Mouse (Mus musculus) kidney, embryonic 15.5 days (tissue): Measurements from ENCODE around the gene Rab11fip4. TPM values are rescaled to one million over a fixed set of nuclear protein-coding genes. Genes with fewer than 3 reads are reported as not detected.

Experiments used
- ATAC-seq: fragments of 200-750 bp; cut with Nextera tagmentation; replicated peaks from 2 replicates; pipeline ENCODE4 v1.8.0; 2017; ENCODE audit warnings: moderate TSS enrichment; ENCODE audit not compliant: low FRiP score
- H3K27ac ChIP-seq: fragments of 300-500 bp; sonication (generic); 2 replicates; pipeline ENCODE4 v1.5.1; 2015; ENCODE audit warnings: mild to moderate bottlenecking, inconsistent platforms
- H3K27me3 ChIP-seq: fragments of 300-500 bp; sonication (generic); 2 replicates; pipeline ENCODE4 v1.6.1; 2015; ENCODE audit warnings: inconsistent platforms
- H3K36me3 ChIP-seq: fragments of 300-500 bp; sonication (generic); 2 replicates; pipeline ENCODE4 v1.6.1; 2015; ENCODE audit warnings: inconsistent platforms
- H3K4me1 ChIP-seq: fragments of 300-500 bp; sonication (generic); 2 replicates; pipeline ENCODE4 v1.6.1; 2015; ENCODE audit warnings: inconsistent platforms
- H3K4me2 ChIP-seq: fragments of 300-500 bp; sonication (generic); 2 replicates; pipeline ENCODE4 v1.6.1; 2015; ENCODE audit warnings: moderate library complexity, mild to moderate bottlenecking, inconsistent platforms
- H3K4me3 ChIP-seq: fragments of 300-500 bp; sonication (generic); replicated peaks from 2 replicates; pipeline ENCODE4 v1.5.1; 2015; ENCODE audit warnings: mild to moderate bottlenecking, inconsistent platforms
- H3K9ac ChIP-seq: fragments of 300-500 bp; sonication (generic); 2 replicates; pipeline ENCODE4 v1.6.1; 2015; ENCODE audit warnings: mild to moderate bottlenecking, inconsistent platforms
- H3K9me3 ChIP-seq: fragments of 300-500 bp; sonication (generic); replicated peaks from 2 replicates; pipeline ENCODE4 v1.6.1; 2016; ENCODE audit warnings: inconsistent platforms
- WGBS: fragments of 180-500 bp; shearing (Covaris S2); methylation state at CpG from one replicate; pipeline ENCODE4 v1.1.7; 2015; ENCODE audit warnings: mixed read lengths; 5-methylcytosine and 5-hydroxymethylcytosine counted together
- polyA plus RNA-seq: library from polyadenylated mRNA; unstranded; fragments of >200 nt; fragmentation: Nextera tagmentation; extraction: Ambion mirVana; gene quantifications from 2 replicates; pipeline ENCODE4 v1.2.1, GENCODE M21; 2015

Rab11fip4 gene
- polyA plus RNA-seq, 1 experiment from 2014 or later, result 9.6 TPM

DNA sequence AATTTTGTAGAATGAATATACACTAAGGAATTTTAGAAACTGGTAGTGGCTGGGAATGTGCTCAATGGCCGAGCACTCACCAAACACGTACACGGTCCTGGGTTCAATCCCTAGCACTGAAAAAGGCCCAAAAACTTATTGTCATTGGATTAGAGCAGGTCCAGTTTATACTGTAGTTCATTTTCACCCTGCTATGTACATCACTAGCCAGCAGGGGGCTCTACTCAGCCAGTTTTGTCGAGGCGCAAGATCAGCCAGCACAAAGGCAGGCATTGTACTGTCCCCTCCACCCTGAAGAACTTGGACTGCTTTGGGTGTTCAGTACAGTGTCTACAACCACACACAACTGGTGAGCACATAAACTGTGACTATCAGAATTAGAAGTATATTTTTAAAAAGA is 6.8 kb upstream of the Rab11fip4 start:
- H3K9me3 ChIP-seq, result no peaks in the 10 kb centered on the region
- H3K4me3 ChIP-seq, result no peak overlapping the region
- no peak overlapping the region for H3K27ac ChIP-seq
- 11% methylated on average over 5 of the region's 5 CpGs for WGBS
- peaks cover 13% of the 10 kb centered on the region for H3K36me3 ChIP-seq
- H3K4me1 ChIP-seq, result peaks cover 8% of the 10 kb centered on the region
- peaks cover 11% of the 10 kb centered on the region for H3K27me3 ChIP-seq
- no peak overlapping the region for H3K9ac ChIP-seq
- ATAC-seq, result no peak
- no peak overlapping the region for H3K4me2 ChIP-seq

- 59% methylated on average over 14 of the region's 14 CpGs for WGBS
- peaks cover 15% of the 10 kb centered on the region for H3K4me1 ChIP-seq
- H3K4me2 ChIP-seq, result no peak overlapping the region
- H3K9me3 ChIP-seq, result no peaks in the 10 kb centered on the region
- no peak for ATAC-seq
- no peak overlapping the region for H3K4me3 ChIP-seq
- H3K9ac ChIP-seq, result no peak overlapping the region
- H3K27me3 ChIP-seq, result peaks cover 56% of the 10 kb centered on the region
- no peaks in the 10 kb centered on the region for H3K36me3 ChIP-seq
- H3K27ac ChIP-seq, result no peak overlapping the region
Measured at GRCm38 (mm10) chr11:79589317-79590075, 1.5 kb upstream of the Rab11fip4 start.

DNA sequence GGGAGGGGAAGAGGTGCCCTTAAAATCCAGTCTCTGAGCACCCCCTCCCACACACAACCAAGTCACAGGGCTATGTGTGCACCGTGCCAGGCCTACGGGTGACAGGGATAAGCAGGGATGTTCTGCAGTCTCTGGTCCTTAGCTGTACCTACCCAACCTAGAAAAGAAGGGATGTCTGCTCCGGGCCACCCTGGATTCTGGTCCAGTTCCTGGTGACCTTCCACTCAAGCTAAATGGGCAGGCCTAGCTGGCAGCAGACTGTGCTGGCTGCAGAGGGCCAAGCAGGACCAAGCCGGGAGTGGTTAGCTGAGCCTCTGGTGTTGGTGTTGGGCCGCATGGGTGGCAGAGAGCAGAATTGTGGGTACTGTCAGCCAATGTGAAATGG is 571 bp downstream of the Rab11fip4 start:
- Histone ChIP-seq H3K4me3 (peak overlapping the region; percentile 62), H3K27ac (no peak overlapping the region), H3K36me3 (no peaks in the 10 kb centered on the region), H3K4me1 (peaks cover 15% of the 10 kb centered on the region), H3K9me3 (no peaks in the 10 kb centered on the region), H3K9ac (peak overlapping the region; percentile 51; the same call in 1 of the 2 replicates), H3K27me3 (peaks cover 56% of the 10 kb centered on the region), H3K4me2 (peak overlapping the region; percentile 97)
- peak; percentile 26; the same call in 1 of the 2 replicates for ATAC-seq
- 34% methylated on average over 5 of the region's 5 CpGs for WGBS

DNA sequence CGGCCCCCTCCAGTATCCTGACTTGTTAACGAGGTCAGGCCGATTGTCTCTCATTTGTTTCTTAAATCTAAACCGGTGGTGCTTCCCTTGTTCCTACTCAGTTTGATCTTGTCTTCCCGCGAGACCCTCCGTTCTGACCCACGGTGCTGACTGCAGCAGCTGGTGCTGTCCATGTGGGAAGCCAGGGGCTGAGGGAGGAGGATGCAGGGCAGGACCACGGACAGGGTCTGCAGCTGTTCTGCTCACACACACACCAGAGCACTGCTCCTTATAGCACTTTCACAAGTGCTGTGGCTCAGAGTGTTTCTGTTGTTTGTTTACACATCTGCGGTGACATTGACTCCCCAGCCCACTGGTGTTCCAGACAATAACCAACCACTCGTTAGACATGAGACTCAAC is 2.5 kb downstream of the Rab11fip4 start:
- no peak overlapping the region for H3K4me2 ChIP-seq
- H3K27ac ChIP-seq, result no peak overlapping the region
- peaks cover 15% of the 10 kb centered on the region for H3K4me1 ChIP-seq
- H3K36me3 ChIP-seq, result no peaks in the 10 kb centered on the region
- H3K9me3 ChIP-seq, result no peaks in the 10 kb centered on the region
- no peak for ATAC-seq
- 34% methylated on average over 11 of the region's 11 CpGs for WGBS
- H3K9ac ChIP-seq, result no peak overlapping the region
- peaks cover 52% of the 10 kb centered on the region for H3K27me3 ChIP-seq
- H3K4me3 ChIP-seq, result no peak overlapping the region

DNA sequence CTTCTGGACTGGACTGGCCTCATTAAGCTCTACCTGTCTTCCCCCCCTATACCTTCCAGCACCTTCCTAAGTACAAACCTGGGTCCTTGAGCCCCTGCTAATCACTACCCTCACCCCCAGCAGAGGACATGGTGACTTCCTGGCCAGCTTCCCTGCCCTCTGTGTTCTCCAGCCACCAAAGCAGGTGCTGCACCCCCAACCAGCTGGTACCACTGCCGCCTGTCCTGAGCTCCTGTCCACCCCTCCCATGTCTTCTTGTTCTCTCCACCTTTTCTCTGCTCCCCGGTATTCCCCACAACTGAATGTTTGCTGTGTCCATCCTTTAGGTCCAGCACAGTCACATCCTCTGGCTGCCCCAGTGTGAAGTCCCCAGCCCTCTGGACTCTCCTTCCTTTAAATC is 19.4 kb downstream of the Rab11fip4 start:
- no peaks in the 10 kb centered on the region for H3K9me3 ChIP-seq
- peaks cover 11% of the 10 kb centered on the region for H3K4me1 ChIP-seq
- H3K27me3 ChIP-seq, result no peaks in the 10 kb centered on the region
- H3K4me2 ChIP-seq, result no peak overlapping the region
- H3K4me3 ChIP-seq, result no peak overlapping the region
- no peak overlapping the region for H3K9ac ChIP-seq
- 60% methylated on average over 2 of the region's 2 CpGs for WGBS
- H3K27ac ChIP-seq, result no peak overlapping the region
- H3K36me3 ChIP-seq, result no peaks in the 10 kb centered on the region
- ATAC-seq, result no peak

DNA sequence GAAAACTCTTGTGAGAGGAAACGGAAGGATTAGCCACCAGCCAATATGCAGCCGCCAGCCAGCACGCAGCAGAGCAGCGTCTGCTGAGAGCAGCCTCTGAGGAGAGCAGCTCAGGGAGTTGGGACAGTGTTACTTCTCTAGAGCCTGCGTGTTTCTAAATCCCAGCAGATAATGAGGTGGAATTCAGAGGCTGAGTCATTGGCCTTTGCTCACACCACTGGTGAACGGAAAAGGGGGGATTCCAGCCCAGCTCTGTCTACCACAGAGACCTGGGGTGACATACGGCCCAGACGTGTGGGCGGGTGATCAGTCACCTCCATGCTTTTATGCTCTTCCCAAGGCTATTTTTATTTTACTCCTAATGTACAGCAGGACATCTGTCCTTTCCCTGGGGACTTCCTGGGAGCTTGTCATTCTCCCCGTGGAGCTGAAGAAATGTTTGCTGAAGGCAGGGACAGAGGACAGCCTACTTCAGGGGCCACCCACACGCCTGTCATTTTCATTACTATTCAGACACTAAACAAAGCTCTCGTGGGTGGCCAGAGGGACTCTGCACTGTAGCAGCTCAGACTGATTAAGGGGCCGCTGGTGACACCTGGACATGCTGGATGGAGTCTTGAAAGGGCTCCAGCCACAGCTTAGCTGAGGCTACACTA is 20.1 kb downstream of the Rab11fip4 start:
- no peaks in the 10 kb centered on the region for H3K36me3 ChIP-seq
- H3K4me3 ChIP-seq, result no peak overlapping the region
- ATAC-seq, result no peak
- H3K4me2 ChIP-seq, result no peak overlapping the region
- H3K27ac ChIP-seq, result no peak overlapping the region
- H3K9ac ChIP-seq, result 0 out of 2 replicates have a peak overlapping the region, but pooled peaks have one; percentile 4
- no peaks in the 10 kb centered on the region for H3K9me3 ChIP-seq
- peaks cover 11% of the 10 kb centered on the region for H3K4me1 ChIP-seq
- H3K27me3 ChIP-seq, result no peaks in the 10 kb centered on the region
- WGBS, result 17% methylated on average over 13 of the region's 13 CpGs

GRCm38 (mm10) chr11:79612046-79612600 is 21.1 kb downstream of the Rab11fip4 start:
- Histone ChIP-seq H3K4me3 (no peak overlapping the region), H3K4me2 (no peak overlapping the region), H3K9me3 (no peaks in the 10 kb centered on the region), H3K27me3 (no peaks in the 10 kb centered on the region), H3K9ac (no peak overlapping the region), H3K4me1 (peaks cover 11% of the 10 kb centered on the region), H3K27ac (no peak overlapping the region), H3K36me3 (no peaks in the 10 kb centered on the region)
- ATAC-seq, result no peak
- 10% methylated on average over 1 of the region's 1 CpGs for WGBS

- Histone ChIP-seq H3K9me3 (no peaks in the 10 kb centered on the region), H3K36me3 (no peaks in the 10 kb centered on the region), H3K4me1 (peaks cover 11% of the 10 kb centered on the region), H3K9ac (no peak overlapping the region), H3K27me3 (no peaks in the 10 kb centered on the region), H3K4me3 (no peak overlapping the region), H3K27ac (no peak overlapping the region), H3K4me2 (no peak overlapping the region)
- WGBS, result 41% methylated on average over 3 of the region's 3 CpGs
- ATAC-seq, result no peak
Measured at GRCm38 (mm10) chr11:79613084-79613483, 22.1 kb downstream of the Rab11fip4 start.

- WGBS, result 54% methylated on average over 4 of the region's 4 CpGs
- Histone ChIP-seq H3K4me1 (peaks cover 11% of the 10 kb centered on the region), H3K27me3 (no peaks in the 10 kb centered on the region), H3K4me3 (no peak overlapping the region), H3K27ac (no peak overlapping the region), H3K4me2 (no peak overlapping the region), H3K9ac (no peak overlapping the region), H3K36me3 (no peaks in the 10 kb centered on the region), H3K9me3 (no peaks in the 10 kb centered on the region)
- ATAC-seq, result no peak
Measured at GRCm38 (mm10) chr11:79613711-79614110, 22.7 kb downstream of the Rab11fip4 start.

- Histone ChIP-seq H3K27me3 (no peaks in the 10 kb centered on the region), H3K4me2 (no peak overlapping the region), H3K9me3 (no peaks in the 10 kb centered on the region), H3K4me3 (no peak overlapping the region), H3K36me3 (no peaks in the 10 kb centered on the region), H3K9ac (no peak overlapping the region), H3K4me1 (peaks cover 11% of the 10 kb centered on the region), H3K27ac (no peak overlapping the region)
- 81% methylated on average over 3 of the region's 3 CpGs for WGBS
- ATAC-seq, result no peak
Measured at GRCm38 (mm10) chr11:79614880-79615279, 23.9 kb downstream of the Rab11fip4 start.

DNA sequence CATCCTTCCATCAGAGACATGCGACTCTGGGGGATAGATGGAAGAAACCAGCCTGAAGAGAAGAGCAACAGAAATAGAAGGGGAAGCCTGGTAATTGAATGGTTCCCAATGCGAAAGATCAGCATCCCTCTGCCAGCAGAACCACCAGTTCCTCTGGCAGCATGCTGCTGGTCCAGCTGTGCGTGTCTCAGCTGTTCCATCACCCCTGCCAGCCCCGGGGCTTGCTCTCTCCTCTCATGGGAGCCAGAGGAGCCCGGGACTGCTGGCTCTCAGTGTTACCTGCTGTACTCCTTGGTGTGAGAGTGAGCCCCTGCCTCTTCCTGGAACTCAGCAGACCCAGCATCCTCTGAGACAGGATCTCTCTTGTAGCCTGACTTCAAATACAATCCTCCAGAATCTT is 24.9 kb downstream of the Rab11fip4 start:
- Histone ChIP-seq H3K9ac (no peak overlapping the region), H3K4me1 (peaks cover 8% of the 10 kb centered on the region), H3K27ac (no peak overlapping the region), H3K4me2 (no peak overlapping the region), H3K36me3 (no peaks in the 10 kb centered on the region), H3K27me3 (no peaks in the 10 kb centered on the region), H3K9me3 (no peaks in the 10 kb centered on the region), H3K4me3 (no peak overlapping the region)
- WGBS, result 64% methylated on average over 5 of the region's 5 CpGs
- ATAC-seq, result no peak

DNA sequence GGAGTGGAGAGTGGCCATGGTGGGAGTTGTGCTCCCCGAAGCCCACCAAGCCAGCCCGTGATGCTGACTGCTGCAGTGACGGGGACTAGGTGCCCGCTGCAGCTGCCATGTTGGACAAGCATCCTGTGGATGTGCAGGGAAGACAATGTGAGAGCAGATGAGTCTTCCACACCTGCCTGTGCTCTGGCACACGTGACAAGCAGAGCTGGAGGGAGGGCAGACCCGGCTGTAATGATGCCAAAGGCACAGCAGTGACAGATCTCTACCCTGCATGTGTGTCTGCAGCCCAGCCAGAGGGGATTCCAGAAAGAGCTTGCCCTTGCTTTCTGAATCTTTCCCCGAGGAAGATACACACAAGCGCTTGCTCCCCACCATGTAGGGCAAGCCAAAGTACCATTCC is 27.0 kb downstream of the Rab11fip4 start:
- WGBS, result 86% methylated on average over 8 of the region's 8 CpGs
- Histone ChIP-seq H3K4me1 (no peaks in the 10 kb centered on the region), H3K9ac (no peak overlapping the region), H3K36me3 (no peaks in the 10 kb centered on the region), H3K9me3 (no peaks in the 10 kb centered on the region), H3K27ac (no peak overlapping the region), H3K27me3 (no peaks in the 10 kb centered on the region), H3K4me2 (no peak overlapping the region), H3K4me3 (no peak overlapping the region)
- ATAC-seq, result no peak
